Mouse (Mus musculus) thymus, postnatal 25 days (tissue): ENCODE measurements around the gene Skida1.

Experiments used
- DNase-seq: peaks from one replicate; pipeline ENCODE4 v3.0.0; 2022

Gene Skida1

DNA sequence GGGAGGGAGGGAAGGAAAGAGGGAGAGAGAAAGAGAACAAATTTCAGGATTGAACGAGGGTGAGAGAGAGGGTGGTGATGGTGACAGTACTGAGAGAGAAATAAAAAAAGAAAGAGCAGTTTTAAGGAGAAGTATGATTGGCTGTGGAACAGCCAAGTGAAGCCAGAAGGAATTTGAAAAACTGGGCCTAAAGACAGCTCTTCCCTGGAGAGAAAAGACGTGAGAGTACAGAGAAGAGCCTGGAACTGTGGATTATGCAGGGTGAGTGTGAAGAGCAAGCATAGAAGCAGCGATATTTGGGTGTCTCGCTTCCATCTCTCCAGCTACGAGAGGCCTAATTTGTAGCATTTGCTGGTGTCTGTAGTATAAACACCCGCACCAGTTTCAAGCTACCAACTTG is 37.6 kb downstream of the Skida1 start:
- no peak for DNase-seq

DNA sequence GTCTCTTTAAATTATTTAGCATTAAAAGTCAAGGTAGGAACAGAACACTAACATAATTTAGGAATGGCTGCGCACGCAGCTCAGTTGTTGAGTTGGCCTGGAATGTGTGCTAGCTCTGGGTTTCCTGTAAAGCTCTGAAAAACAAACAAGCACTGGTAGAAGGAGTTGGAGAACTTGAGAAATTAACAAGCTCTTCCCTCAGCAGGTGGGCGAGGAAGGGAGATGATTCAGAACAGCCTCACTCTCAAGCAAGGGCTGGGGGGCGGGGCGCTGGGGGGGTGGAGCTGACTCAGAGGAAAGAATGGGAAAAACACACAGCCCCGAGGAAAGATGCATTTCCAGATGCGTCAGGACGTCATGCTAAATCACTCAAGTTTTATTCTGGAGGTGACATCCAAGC is 43.7 kb downstream of the Skida1 start:
- no peak for DNase-seq

DNA sequence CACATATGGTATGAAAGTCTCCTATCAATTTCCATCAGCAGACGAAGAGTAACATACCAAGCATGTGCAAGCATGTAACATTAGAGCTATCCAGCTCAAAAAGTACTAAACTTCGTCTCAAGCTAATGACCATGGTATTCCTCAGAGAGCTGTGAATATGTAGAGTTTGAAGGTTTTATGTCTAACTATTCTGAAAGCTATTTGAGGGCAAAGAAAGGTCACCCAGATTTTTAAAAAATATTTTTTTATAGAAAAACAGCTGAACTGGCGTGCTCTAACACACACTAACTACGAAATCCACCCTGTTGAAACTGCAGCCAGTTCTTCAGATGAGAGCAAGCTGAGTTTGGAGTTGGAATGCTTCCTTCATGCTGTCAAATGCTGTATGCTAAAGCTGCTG is 44.6 kb downstream of the Skida1 start:
- DNase-seq, result no peak

DNA sequence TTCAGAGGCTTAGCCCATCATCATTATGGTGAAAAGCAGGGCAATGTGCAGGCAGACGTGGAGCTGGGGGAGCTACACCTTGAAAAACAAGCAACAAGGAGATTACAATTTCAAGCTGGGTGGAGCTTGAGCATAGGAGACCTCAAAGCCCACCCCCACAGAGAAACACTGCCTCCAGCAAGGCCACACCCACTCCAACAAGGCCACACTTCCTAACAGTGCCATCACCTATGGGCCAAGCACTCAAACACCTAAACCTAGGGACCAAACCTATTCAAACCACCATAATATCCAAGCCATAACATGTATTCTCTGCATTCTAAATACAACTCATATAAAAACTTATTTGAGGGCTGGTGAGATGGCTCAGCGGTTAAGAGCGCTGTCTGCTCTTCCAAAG is 46.5 kb downstream of the Skida1 start:
- no peak for DNase-seq

DNA sequence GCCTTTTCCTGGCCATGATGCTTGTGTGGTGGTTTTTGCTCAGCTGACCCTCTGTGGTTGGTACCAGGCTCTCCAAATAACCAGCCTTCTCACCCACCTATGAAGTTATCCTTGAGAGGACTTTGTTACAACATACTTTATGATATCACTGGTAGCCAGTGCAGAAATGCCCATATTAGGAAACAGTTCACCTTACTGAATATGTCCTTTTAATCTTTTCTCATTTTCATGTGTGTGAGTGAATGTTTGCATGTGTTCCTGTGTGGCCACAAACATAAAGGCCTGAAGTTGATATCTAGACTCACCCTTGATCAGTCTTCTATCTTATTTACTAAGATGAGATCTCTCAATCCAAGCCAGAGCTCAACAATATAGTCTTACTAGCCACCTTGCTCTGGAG is 52.0 kb downstream of the Skida1 start, which contains the start of gene H2al2a:
TSS of gene H2al2a (minus strand) at position 101 of the 400 bp plus-strand sequence.
- DNase-seq, result no peak
